Mouse (Mus musculus) thymus, adult 2 months (tissue): ENCODE measurements around the gene Tmprss4. TPM values are rescaled to one million over a fixed set of nuclear protein-coding genes. Genes with fewer than 3 reads are reported as not detected.

ENCODE experiments used
- DNase-seq: peaks from one replicate; pipeline ENCODE4 v3.0.0; 2021
- H3K27ac ChIP-seq: fragments of 200-500 bp; 2 replicates; pipeline ENCODE4 v1.5.1; 2012; ENCODE audit warnings: low read length, control low read depth; ENCODE audit not compliant: control insufficient read depth, insufficient read depth
- H3K27me3 ChIP-seq: fragments of 200-500 bp; 2 replicates; pipeline ENCODE4 v1.6.1; 2012; ENCODE audit warnings: mild to moderate bottlenecking, low read length, moderate library complexity, mixed read lengths; ENCODE audit not compliant: control insufficient read depth, insufficient read depth
- H3K36me3 ChIP-seq: fragments of 200-500 bp; 2 replicates; pipeline ENCODE4 v1.6.1; 2012; ENCODE audit warnings: mild to moderate bottlenecking, low read length, moderate library complexity; ENCODE audit not compliant: control insufficient read depth, insufficient read depth
- H3K4me1 ChIP-seq: fragments of 200-500 bp; replicated peaks from 2 replicates; pipeline ENCODE4 v1.6.1; 2012; ENCODE audit warnings: low read length; ENCODE audit not compliant: control insufficient read depth, insufficient read depth
- H3K4me3 ChIP-seq: fragments of 200-500 bp; 2 replicates; pipeline ENCODE4 v1.5.1; 2012; ENCODE audit warnings: mild to moderate bottlenecking, low read length, control low read depth, moderate library complexity; ENCODE audit not compliant: control insufficient read depth, insufficient read depth
- CTCF ChIP-seq: fragments of 200-500 bp; IDR thresholded peaks from 2 replicates; pipeline ENCODE4 v1.5.1; 2012; ENCODE audit warnings: mild to moderate bottlenecking, control low read depth, low read length, moderate library complexity, borderline replicate concordance; ENCODE audit not compliant: control insufficient read depth, poor library complexity, insufficient read depth; ENCODE audit errors: extremely low read depth
- POLR2A ChIP-seq: fragments of 200-500 bp; IDR thresholded peaks from 2 replicates; pipeline ENCODE4 v1.6.1; 2012; ENCODE audit warnings: mild to moderate bottlenecking, low read length, control low read depth, moderate library complexity; ENCODE audit not compliant: control insufficient read depth, poor library complexity, insufficient read depth; ENCODE audit errors: extremely low read depth
- WGBS: fragments of 180-500 bp; shearing (Covaris S2); methylation state at CpG from one replicate; pipeline ENCODE4 v1.1.7; 2018; 5-methylcytosine and 5-hydroxymethylcytosine counted together
- polyA plus RNA-seq: library from polyadenylated mRNA; depleted of rRNA; stranded (reverse); fragments of >200 nt; gene quantifications from 2 replicates; pipeline ENCODE4 v1.2.3, GENCODE M21; 2012

Tmprss4 gene
- polyA plus RNA-seq, 1 experiment, result 16.1 TPM

- H3K36me3 ChIP-seq, result no peaks in the 10 kb centered on the region
- TF ChIP-seq POLR2A (no peak), CTCF (no peak)
- H3K27me3 ChIP-seq, result no peaks in the 10 kb centered on the region
- H3K27ac ChIP-seq, result peak overlapping the region; percentile 56
- DNase-seq, result no peak
- 36% methylated on average over 5 of the region's 5 CpGs for WGBS
- peaks cover 52% of the 10 kb centered on the region for H3K4me1 ChIP-seq
- H3K4me3 ChIP-seq, result no peak overlapping the region
Observed at GRCm38 (mm10) chr9:45197549-45197948, 6.3 kb downstream of the Tmprss4 start.

GRCm38 (mm10) chr9:45196125-45196830 lies 7.6 kb downstream of the Tmprss4 start:
- peak; percentile 64 for DNase-seq
- H3K4me1 ChIP-seq, result peaks cover 50% of the 10 kb centered on the region
- WGBS, result 48% methylated on average over 8 of the region's 8 CpGs
- H3K27ac ChIP-seq, result peak overlapping the region; percentile 73
- TF ChIP-seq POLR2A, result no peak
- no peak for TF ChIP-seq CTCF
- H3K4me3 ChIP-seq, result no peak overlapping the region
- no peaks in the 10 kb centered on the region for H3K27me3 ChIP-seq
- no peaks in the 10 kb centered on the region for H3K36me3 ChIP-seq

- TF ChIP-seq POLR2A (no peak), CTCF (no peak)
- 96% methylated on average over 4 of the region's 4 CpGs for WGBS
Observed at GRCm38 (mm10) chr9:45195468-45195867, 8.4 kb downstream of the Tmprss4 start.

GRCm38 (mm10) chr9:45189661-45190174 lies 14.2 kb downstream of the Tmprss4 start:
- TF ChIP-seq CTCF, result no peak
- no peak for TF ChIP-seq POLR2A
- Histone ChIP-seq H3K27me3 (no peaks in the 10 kb centered on the region), H3K27ac (peak overlapping the region; percentile 99), H3K4me1 (peaks cover 54% of the 10 kb centered on the region), H3K4me3 (no peak overlapping the region), H3K36me3 (no peaks in the 10 kb centered on the region)
- whole genome bisulfite sequencing, result 38% methylated on average over 4 of the region's 4 CpGs
- DNase-seq, result no peak

More at GRCm38 (mm10) chr9:45195468-45195867, 8.4 kb downstream of the Tmprss4 start:
- DNase-seq, result no peak
- Histone ChIP-seq H3K4me3 (no peak overlapping the region), H3K4me1 (peaks cover 50% of the 10 kb centered on the region), H3K36me3 (no peaks in the 10 kb centered on the region), H3K27ac (peak overlapping the region; percentile 73), H3K27me3 (no peaks in the 10 kb centered on the region)

- 39% methylated on average over 10 of the region's 10 CpGs for WGBS
- H3K27ac ChIP-seq, result peak overlapping the region; percentile 88
- TF ChIP-seq POLR2A (no peak), CTCF (no peak)
Observed at GRCm38 (mm10) chr9:45188570-45189563, 15.0 kb downstream of the Tmprss4 start.

GRCm38 (mm10) chr9:45185250-45185649 lies 18.6 kb downstream of the Tmprss4 start:
- H3K4me1 ChIP-seq, result peaks cover 73% of the 10 kb centered on the region
- 4% methylated on average over 4 of the region's 4 CpGs for WGBS
- H3K27ac ChIP-seq, result peak overlapping the region; percentile 71
- no peak for TF ChIP-seq POLR2A
- TF ChIP-seq CTCF, result no peak
- no peak for DNase-seq
- no peak overlapping the region for H3K4me3 ChIP-seq
- no peaks in the 10 kb centered on the region for H3K27me3 ChIP-seq
- H3K36me3 ChIP-seq, result no peaks in the 10 kb centered on the region

More at GRCm38 (mm10) chr9:45188570-45189563, 15.0 kb downstream of the Tmprss4 start:
- H3K27me3 ChIP-seq, result no peaks in the 10 kb centered on the region
- DNase-seq, result peak; percentile 80
- no peaks in the 10 kb centered on the region for H3K36me3 ChIP-seq
- no peak overlapping the region for H3K4me3 ChIP-seq
- H3K4me1 ChIP-seq, result peaks cover 56% of the 10 kb centered on the region
